Mouse (Mus musculus) olfactory bulb, adult 2 months (tissue): ENCODE measurements at regions not wholly inside any gene's neighbourhood (a gene's known extent, or its start where the extent isn't known, plus 50 kb on each side); places are given as distances from the start of the nearest gene placed in this dataset.

Experiments used
- CTCF ChIP-seq: fragments of 200-500 bp; IDR thresholded peaks from 2 replicates; pipeline ENCODE4 v1.5.1; 2012; ENCODE audit warnings: low read depth, mild to moderate bottlenecking, low read length, moderate library complexity; ENCODE audit not compliant: insufficient read depth
- POLR2A ChIP-seq: fragments of 200-500 bp; IDR thresholded peaks from 2 replicates; pipeline ENCODE4 v1.6.1; 2012; ENCODE audit warnings: mild to moderate bottlenecking, low read depth, low read length, moderate library complexity; ENCODE audit not compliant: insufficient read depth

GRCm38 (mm10) chr13:102625836-102626340, 67.5 kb upstream of the Cd180 start:
- TF ChIP-seq POLR2A = no peak
- no peak for TF ChIP-seq CTCF
